Mouse (Mus musculus) C2C12 (cell line): ENCODE measurements around the gene Pou5f2. TPM values are rescaled to one million over a fixed set of nuclear protein-coding genes. Genes with fewer than 3 reads are reported as not detected.

ENCODE experiments used
- H3K27me3 ChIP-seq: one replicate; pipeline ENCODE4 v1.6.1; 2011; ENCODE audit not compliant: control insufficient read depth, insufficient read depth, insufficient read length
- H3K36me3 ChIP-seq: one replicate; pipeline ENCODE4 v1.6.1; 2011; ENCODE audit not compliant: control insufficient read depth, insufficient read depth
- H3K4me3 ChIP-seq: one replicate; pipeline ENCODE4 v1.5.1; 2011; ENCODE audit warnings: mild to moderate bottlenecking, control low read depth; ENCODE audit not compliant: poor library complexity, insufficient read depth, severe bottlenecking
- H3K79me2 ChIP-seq: one replicate; pipeline ENCODE4 v1.6.1; 2011; ENCODE audit not compliant: control insufficient read depth, insufficient read depth
- H3K79me3 ChIP-seq: one replicate; pipeline ENCODE4 v1.6.1; 2011; ENCODE audit warnings: low read depth, control low read depth
- H3ac ChIP-seq: one replicate; pipeline ENCODE3; 2011; ENCODE audit warnings: low read depth; ENCODE audit not compliant: control insufficient read depth, insufficient read length
- CEBPB ChIP-seq: IDR thresholded peaks from one replicate; pipeline ENCODE4 v1.6.1; 2011; ENCODE audit warnings: low read depth, mild to moderate bottlenecking, control low read depth, moderate library complexity
- CTCF ChIP-seq: IDR thresholded peaks from one replicate; pipeline ENCODE4 v1.5.1; 2011; ENCODE audit not compliant: control insufficient read depth, insufficient read depth, insufficient read length
- FOSL1 ChIP-seq: IDR thresholded peaks from one replicate; pipeline ENCODE4 v1.8.0; 2011; ENCODE audit warnings: mild to moderate bottlenecking, low read length; ENCODE audit not compliant: poor library complexity, insufficient read depth, severe bottlenecking
- MAX ChIP-seq: IDR thresholded peaks from one replicate; pipeline ENCODE4 v1.6.1; 2011; ENCODE audit warnings: mild to moderate bottlenecking, control low read depth
- MYOD1 ChIP-seq: IDR thresholded peaks from one replicate; pipeline ENCODE4 v1.6.1; 2011; ENCODE audit warnings: low read depth; ENCODE audit not compliant: control insufficient read depth, insufficient read length
- MYOG ChIP-seq: IDR thresholded peaks from one replicate; pipeline ENCODE4 v1.6.1; 2011; ENCODE audit not compliant: control insufficient read depth, insufficient read length; ENCODE audit errors: extremely low read depth
- USF1 ChIP-seq: IDR thresholded peaks from one replicate; pipeline ENCODE4 v1.6.1; 2011; ENCODE audit warnings: low read depth, mild to moderate bottlenecking, control low read depth, moderate library complexity
- polyA plus RNA-seq: library from polyadenylated mRNA; unstranded; fragments of >200 nt; fragmentation: generic; extraction: Trizol; gene quantifications from one replicate; pipeline ENCODE4 v1.2.1, GENCODE M21; 2012; ENCODE audit warnings: missing spikeins

The Pou5f2 gene
- polyA plus RNA-seq, 1 experiment = 0.08 TPM

- Histone ChIP-seq H3K79me3 (no peaks in the 10 kb centered on the region), H3K36me3 (no peaks in the 10 kb centered on the region), H3K27me3 (no peaks in the 10 kb centered on the region), H3K4me3 (no peak overlapping the region), H3K79me2 (no peaks in the 10 kb centered on the region), H3ac (no peak overlapping the region)
- TF ChIP-seq MYOD1 (no peak), FOSL1 (no peak), USF1 (no peak), CEBPB (no peak), CTCF (no peak), MYOG (no peak), MAX (no peak)
Observed at GRCm38 (mm10) chr13:78043203-78043602, 18.5 kb downstream of the Pou5f2 start.

GRCm38 (mm10) chr13:78045116-78045515 is 20.4 kb downstream of the Pou5f2 start:
- TF ChIP-seq CTCF (no peak), CEBPB (no peak), MAX (no peak)
- H3K79me3 ChIP-seq = no peaks in the 10 kb centered on the region
- no peak overlapping the region for H3ac ChIP-seq
- H3K27me3 ChIP-seq = no peaks in the 10 kb centered on the region
- no peaks in the 10 kb centered on the region for H3K79me2 ChIP-seq
- H3K4me3 ChIP-seq = no peak overlapping the region
- H3K36me3 ChIP-seq = no peaks in the 10 kb centered on the region

Other genes with a start within 250 kb of the Pou5f2 start
- gene Nr2f1, start 174.9 kb downstream of the Pou5f2 start, polyA plus RNA-seq = 6.8 TPM